Mouse (Mus musculus): ENCODE results near the gene Dusp13.

DNA sequence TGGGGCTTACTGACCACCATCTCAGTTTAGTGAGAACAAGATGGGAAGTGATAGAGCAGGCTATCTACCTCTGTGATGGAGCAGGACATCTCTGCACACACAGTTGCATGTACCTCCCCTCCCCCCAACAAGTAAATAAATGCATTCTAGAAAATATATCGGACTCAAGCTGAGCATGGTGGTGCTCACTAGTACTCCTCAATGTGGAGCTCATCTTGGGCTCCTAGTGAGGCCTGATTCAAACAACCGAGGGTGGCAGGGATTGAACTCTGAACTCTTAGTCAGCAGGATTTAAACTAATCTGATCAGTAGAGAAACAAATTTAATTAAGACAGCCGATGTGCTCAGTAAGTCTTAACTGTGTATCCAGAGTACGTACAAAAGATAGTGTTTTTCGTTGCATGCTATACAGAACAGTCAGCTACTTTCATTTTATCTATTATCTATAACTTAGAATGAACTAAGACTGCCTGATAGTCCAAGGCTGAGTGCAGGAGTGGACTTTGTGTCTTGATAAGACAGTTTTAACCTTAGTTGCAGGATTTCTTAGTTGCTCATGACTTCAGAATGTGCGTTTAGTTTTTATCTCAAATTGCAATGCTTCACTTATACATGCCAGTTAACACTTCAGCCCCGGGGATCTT is 14.9 kb upstream of the Dusp13 start:
- TF ChIP-seq POLR2A (IDR thresholded peaks at IDR 0.05; ENCODE audit: control insufficient read depth, extremely low read depth, insufficient read depth, low read length, poor library complexity), result no peak
- TF ChIP-seq CTCF (IDR thresholded peaks at IDR 0.05; ENCODE audit: borderline replicate concordance, control insufficient read depth, extremely low read depth, insufficient read depth, low read length, poor library complexity), result no peak
